Mouse (Mus musculus): ENCODE data around the gene Tbc1d15. TPM values are rescaled to one million over a fixed set of nuclear protein-coding genes. Genes with fewer than 3 reads are reported as not detected.

The Tbc1d15 gene
- polyA plus RNA-seq, 1 experiment from 2014 or later: 74.4 TPM

- Histone ChIP-seq H3K36me3 (ENCODE audit: insufficient read depth) (no peaks in the 10 kb centered on the region), H3K27ac (ENCODE audit: low read depth) (no peak overlapping the region), H3K9ac (no peak overlapping the region), H3K9me3 (ENCODE audit: low read depth, low read length) (no peaks in the 10 kb centered on the region), H3K4me2 (no peak overlapping the region), H3K4me3 (ENCODE audit: low read depth, low read length) (no peak overlapping the region), H3K4me1 (ENCODE audit: insufficient read depth) (no peaks in the 10 kb centered on the region), H3K27me3 (ENCODE audit: insufficient read depth, low read length) (no peaks in the 10 kb centered on the region)
- WGBS: 82% methylated on average over 2 of the region's 2 CpGs
- no peak for DNase-seq
- ATAC-seq (ENCODE audit: insufficient read depth): no peak
- no peak for TF ChIP-seq CTCF (IDR thresholded peaks at IDR 0.05; ENCODE audit: low read depth)
These were observed 11.0 kb upstream of the Tbc1d15 start for GRCm38 (mm10) chr10:115262261-115262660.

- no peak for TF ChIP-seq CTCF (IDR thresholded peaks at IDR 0.05; ENCODE audit: low read depth)
- no peaks in the 10 kb centered on the region for H3K27me3 ChIP-seq (ENCODE audit: insufficient read depth, low read length)
- H3K4me2 ChIP-seq: no peak overlapping the region
- no peak overlapping the region for H3K4me3 ChIP-seq (ENCODE audit: low read depth, low read length)
- WGBS: 83% methylated on average over 3 of the region's 3 CpGs
- H3K4me1 ChIP-seq (ENCODE audit: insufficient read depth): no peaks in the 10 kb centered on the region
- no peaks in the 10 kb centered on the region for H3K9me3 ChIP-seq (ENCODE audit: low read depth, low read length)
- ATAC-seq (ENCODE audit: insufficient read depth): no peak
- H3K9ac ChIP-seq: no peak overlapping the region
- no peak for DNase-seq
- H3K36me3 ChIP-seq (ENCODE audit: insufficient read depth): no peaks in the 10 kb centered on the region
- no peak overlapping the region for H3K27ac ChIP-seq (ENCODE audit: low read depth)
These were observed 10.2 kb upstream of the Tbc1d15 start for GRCm38 (mm10) chr10:115261428-115261827.

- 80% methylated on average over 5 of the region's 5 CpGs for whole genome bisulfite sequencing
- H3K27ac ChIP-seq (ENCODE audit: low read depth): no peak overlapping the region
- H3K4me3 ChIP-seq (ENCODE audit: low read depth, low read length): no peak overlapping the region
- no peak for ATAC-seq (ENCODE audit: insufficient read depth)
- DNase-seq: no peak
- no peaks in the 10 kb centered on the region for H3K27me3 ChIP-seq (ENCODE audit: insufficient read depth, low read length)
- TF ChIP-seq CTCF (IDR thresholded peaks at IDR 0.05; ENCODE audit: low read depth): no peak
- no peaks in the 10 kb centered on the region for H3K36me3 ChIP-seq (ENCODE audit: insufficient read depth)
- no peaks in the 10 kb centered on the region for H3K4me1 ChIP-seq (ENCODE audit: insufficient read depth)
- no peak overlapping the region for H3K9ac ChIP-seq
- no peak overlapping the region for H3K4me2 ChIP-seq
- H3K9me3 ChIP-seq (ENCODE audit: low read depth, low read length): no peaks in the 10 kb centered on the region
These were observed 4.9 kb upstream of the Tbc1d15 start for GRCm38 (mm10) chr10:115256162-115256561.

GRCm38 (mm10) chr10:115253521-115253920 lies 2.3 kb upstream of the Tbc1d15 start:
- no peaks in the 10 kb centered on the region for H3K9me3 ChIP-seq (ENCODE audit: low read depth, low read length)

DNA sequence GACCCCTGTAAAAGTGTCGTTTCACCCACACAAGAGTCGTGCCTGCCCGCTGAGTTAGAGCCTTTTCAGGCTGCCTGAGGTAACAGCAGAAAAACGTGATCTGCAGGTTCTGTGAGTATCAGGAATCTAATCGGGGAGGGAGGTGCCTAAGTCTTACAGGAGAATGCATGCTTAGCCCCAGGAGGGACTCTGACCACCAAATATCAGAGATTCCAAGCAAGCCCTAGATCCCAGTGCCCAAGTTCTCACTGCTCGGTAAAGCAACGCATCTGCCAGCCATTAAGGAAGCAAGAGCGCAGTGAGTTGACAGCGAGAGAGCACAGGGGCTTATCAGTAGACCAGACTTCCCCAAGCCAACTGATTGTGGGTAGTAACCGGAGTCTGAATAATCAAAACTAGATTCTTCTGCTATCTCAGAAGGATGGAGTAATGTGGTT lies 1.1 kb upstream of the Tbc1d15 start:
- Histone ChIP-seq H3K27ac (ENCODE audit: low read depth) (peak overlapping the region; percentile 80), H3K4me2 (peak overlapping the region; percentile 84), H3K9me3 (ENCODE audit: low read depth, low read length) (no peaks in the 10 kb centered on the region), H3K4me1 (ENCODE audit: insufficient read depth) (no peaks in the 10 kb centered on the region), H3K9ac (peak overlapping the region; percentile 57), H3K36me3 (ENCODE audit: insufficient read depth) (no peaks in the 10 kb centered on the region), H3K27me3 (ENCODE audit: insufficient read depth, low read length) (no peaks in the 10 kb centered on the region), H3K4me3 (ENCODE audit: low read depth, low read length) (peak overlapping the region; percentile 95)
- DNase-seq (peak; percentile 76), ATAC-seq (ENCODE audit: insufficient read depth) (peak; percentile 30)
- no peak for TF ChIP-seq CTCF (IDR thresholded peaks at IDR 0.05; ENCODE audit: low read depth)
- WGBS: 2% methylated on average over 10 of the region's 10 CpGs

More at GRCm38 (mm10) chr10:115253521-115253920, 2.3 kb upstream of the Tbc1d15 start:
- no peak overlapping the region for H3K4me2 ChIP-seq
- WGBS: 46% methylated on average over 3 of the region's 3 CpGs
- no peaks in the 10 kb centered on the region for H3K36me3 ChIP-seq (ENCODE audit: insufficient read depth)
- H3K4me1 ChIP-seq (ENCODE audit: insufficient read depth): no peaks in the 10 kb centered on the region
- H3K27me3 ChIP-seq (ENCODE audit: insufficient read depth, low read length): no peaks in the 10 kb centered on the region
- no peak overlapping the region for H3K4me3 ChIP-seq (ENCODE audit: low read depth, low read length)
- DNase-seq: no peak
- TF ChIP-seq CTCF (IDR thresholded peaks at IDR 0.05; ENCODE audit: low read depth): no peak
- no peak for ATAC-seq (ENCODE audit: insufficient read depth)
- H3K9ac ChIP-seq: no peak overlapping the region
- no peak overlapping the region for H3K27ac ChIP-seq (ENCODE audit: low read depth)

DNA sequence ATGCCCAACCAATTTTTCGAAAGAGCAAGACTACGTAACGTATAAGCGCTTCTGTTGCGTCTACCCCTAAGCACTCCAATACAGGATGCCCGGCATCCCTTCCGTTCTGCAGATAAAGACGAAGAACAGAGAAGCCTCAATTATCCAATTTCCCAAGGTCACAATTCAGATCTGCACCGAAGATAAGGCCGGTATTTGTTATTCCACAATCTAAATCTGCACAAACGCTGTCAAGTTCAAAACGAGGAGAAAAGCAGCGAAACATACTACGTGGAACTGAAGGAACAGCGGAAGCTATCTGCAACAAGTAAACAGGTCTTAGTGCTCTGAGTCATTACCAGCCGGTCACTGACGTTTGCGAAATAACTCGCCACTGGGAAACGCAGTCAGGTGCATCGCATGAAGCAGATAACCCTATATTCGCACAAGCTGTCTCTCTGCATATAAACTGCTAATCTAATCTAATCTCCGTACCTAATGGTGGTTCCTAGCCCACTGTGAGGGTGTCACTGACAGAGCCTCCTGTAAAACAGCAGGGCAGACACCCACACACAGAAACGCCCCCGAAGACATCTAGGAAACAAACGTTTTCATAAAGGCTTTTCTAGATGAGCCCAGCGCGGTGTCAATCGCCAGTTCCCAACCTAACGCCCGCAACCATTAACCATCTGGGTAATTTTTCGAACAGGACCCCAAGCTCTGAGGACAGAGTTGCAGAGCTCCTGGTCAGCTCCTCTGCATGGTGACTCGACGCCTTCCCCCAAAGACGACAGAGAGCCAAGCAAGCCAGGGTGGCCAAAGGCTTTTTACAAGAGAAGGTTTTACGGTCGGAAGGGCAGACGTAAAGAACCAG lies 806 bp downstream of the Tbc1d15 start:
- H3K9ac ChIP-seq: peak overlapping the region; percentile 84
- DNase-seq: peak; percentile 11
- H3K4me1 ChIP-seq (ENCODE audit: insufficient read depth): no peaks in the 10 kb centered on the region
- WGBS: 24% methylated on average over 35 of the region's 38 CpGs
- TF ChIP-seq CTCF (IDR thresholded peaks at IDR 0.05; ENCODE audit: low read depth): no peak
- H3K4me2 ChIP-seq: peak overlapping the region; percentile 84
- no peaks in the 10 kb centered on the region for H3K9me3 ChIP-seq (ENCODE audit: low read depth, low read length)
- H3K27me3 ChIP-seq (ENCODE audit: insufficient read depth, low read length): no peaks in the 10 kb centered on the region
- peak overlapping the region; percentile 95 for H3K4me3 ChIP-seq (ENCODE audit: low read depth, low read length)
- ATAC-seq (ENCODE audit: insufficient read depth): peak; percentile 10; the same call in 1 of the 2 replicates
- no peaks in the 10 kb centered on the region for H3K36me3 ChIP-seq (ENCODE audit: insufficient read depth)
- H3K27ac ChIP-seq (ENCODE audit: low read depth): peak overlapping the region; percentile 60

GRCm38 (mm10) chr10:115248041-115248440 lies 3.2 kb downstream of the Tbc1d15 start:
- H3K9me3 ChIP-seq (ENCODE audit: low read depth, low read length): no peaks in the 10 kb centered on the region
- no peaks in the 10 kb centered on the region for H3K27me3 ChIP-seq (ENCODE audit: insufficient read depth, low read length)
- H3K9ac ChIP-seq: no peak overlapping the region
- DNase-seq (no peak), ATAC-seq (ENCODE audit: insufficient read depth) (no peak)
- no peak overlapping the region for H3K4me3 ChIP-seq (ENCODE audit: low read depth, low read length)
- no peak overlapping the region for H3K27ac ChIP-seq (ENCODE audit: low read depth)
- no peaks in the 10 kb centered on the region for H3K36me3 ChIP-seq (ENCODE audit: insufficient read depth)
- H3K4me2 ChIP-seq: no peak overlapping the region
- TF ChIP-seq CTCF (IDR thresholded peaks at IDR 0.05; ENCODE audit: low read depth): no peak
- 52% methylated on average over 7 of the region's 7 CpGs for WGBS
- no peaks in the 10 kb centered on the region for H3K4me1 ChIP-seq (ENCODE audit: insufficient read depth)

Measured in lung, embryonic 14.5 days (tissue).